Mouse (Mus musculus) erythroblast, embryonic 14.5 days (primary cell): ENCODE results near the gene Stx17. TPM values are rescaled to one million over a fixed set of nuclear protein-coding genes. Genes with fewer than 3 reads are reported as not detected.

Source experiments
- H3K27me3 ChIP-seq: 2 replicates; pipeline ENCODE4 v1.6.1; 2012; ENCODE audit warnings: inconsistent platforms; ENCODE audit not compliant: control insufficient read depth
- H3K36me3 ChIP-seq: 2 replicates; pipeline ENCODE4 v1.6.1; 2012; ENCODE audit warnings: mild to moderate bottlenecking, inconsistent platforms; ENCODE audit not compliant: control insufficient read depth
- H3K4me1 ChIP-seq: 2 replicates; pipeline ENCODE4 v1.6.1; 2012; ENCODE audit warnings: inconsistent platforms; ENCODE audit not compliant: control insufficient read depth
- H3K4me3 ChIP-seq: replicated peaks from 2 replicates; pipeline ENCODE3; 2012; ENCODE audit warnings: moderate library complexity, mild to moderate bottlenecking, inconsistent platforms
- H3K9me3 ChIP-seq: 2 replicates; pipeline ENCODE4 v1.6.1; 2012; ENCODE audit warnings: low read length, inconsistent platforms, mixed read lengths; ENCODE audit not compliant: control insufficient read depth
- GATA1 ChIP-seq: IDR thresholded peaks from 2 replicates; pipeline ENCODE4 v1.6.1; 2012; ENCODE audit warnings: low read length, inconsistent platforms, mixed read lengths
- TAL1 ChIP-seq: IDR thresholded peaks from 3 replicates; pipeline ENCODE4 v1.6.1; 2012; ENCODE audit warnings: low read length, inconsistent platforms, mixed read lengths
- polyA plus RNA-seq: library from polyadenylated mRNA; stranded (reverse); fragments of >175 nt; gene quantifications from 2 replicates; pipeline ENCODE4 v1.2.3, GENCODE M21; 2012

Stx17 gene
- polyA plus RNA-seq, 1 experiment: 0.57 TPM

DNA sequence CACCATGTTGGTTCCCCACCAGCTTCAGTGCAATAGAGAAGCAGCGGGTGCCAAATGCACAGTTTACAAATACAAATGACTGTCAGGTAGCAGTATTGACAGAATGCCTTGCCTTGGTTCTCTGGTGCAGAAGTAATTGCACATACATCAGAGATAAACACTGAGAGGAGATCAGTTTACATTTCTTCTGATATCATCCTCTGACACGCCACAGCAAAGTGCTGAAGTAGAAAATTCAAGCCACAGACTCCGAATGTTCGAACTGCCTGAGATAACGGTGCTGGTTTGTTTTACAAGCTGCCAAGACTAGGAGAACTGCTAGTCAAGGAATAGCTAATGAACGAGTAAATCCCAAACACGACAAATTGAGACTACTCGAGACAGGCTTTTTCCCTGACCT is 73.7 kb downstream of the Stx17 start:
- Histone ChIP-seq H3K4me3 (no peak overlapping the region), H3K27me3 (no peaks in the 10 kb centered on the region), H3K4me1 (no peaks in the 10 kb centered on the region), H3K9me3 (no peaks in the 10 kb centered on the region), H3K36me3 (peaks cover 47% of the 10 kb centered on the region)
- TF ChIP-seq GATA1 (no peak), TAL1 (no peak)

DNA sequence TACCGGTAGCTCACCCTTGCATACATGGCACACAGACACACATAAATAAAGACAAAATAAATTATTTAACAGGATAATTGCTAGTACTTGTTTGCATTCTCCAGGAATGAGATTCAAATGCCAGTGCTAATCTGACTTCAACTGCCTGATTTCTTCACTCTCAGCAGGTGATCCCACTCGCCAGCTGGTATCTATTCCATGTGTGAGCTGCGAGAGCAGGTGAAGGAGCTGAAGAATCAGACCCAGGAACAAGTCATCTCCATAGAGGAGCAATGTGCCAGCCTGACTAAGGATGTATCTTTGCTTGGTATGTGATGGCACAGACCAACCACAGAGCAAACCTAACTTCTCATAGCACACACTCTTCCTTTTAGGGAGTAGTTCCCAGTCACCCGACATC is 78.8 kb downstream of the Stx17 start:
- peaks cover 40% of the 10 kb centered on the region for H3K36me3 ChIP-seq
- no peaks in the 10 kb centered on the region for H3K27me3 ChIP-seq
- TF ChIP-seq GATA1 (no peak), TAL1 (no peak)

DNA sequence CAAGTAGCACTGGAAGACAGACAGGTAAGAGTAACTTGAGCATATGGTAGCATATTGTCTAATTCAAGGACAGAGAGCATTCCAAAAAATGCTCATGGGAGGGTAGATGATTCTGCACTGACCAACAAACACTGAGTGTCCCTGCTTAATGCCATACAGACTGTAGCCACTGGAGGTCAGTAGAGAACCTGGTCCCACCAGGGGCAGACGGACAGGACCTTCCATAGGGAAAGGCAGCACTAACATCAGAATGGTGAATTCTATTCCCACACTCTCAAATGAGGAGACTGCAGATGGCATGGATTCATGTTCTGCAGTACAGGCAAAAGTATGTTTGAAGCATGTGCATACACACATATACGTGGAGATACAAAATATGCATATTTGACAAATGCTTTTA is 100.5 kb downstream of the Stx17 start:
- Histone ChIP-seq H3K27me3 (no peaks in the 10 kb centered on the region), H3K4me1 (no peaks in the 10 kb centered on the region), H3K4me3 (no peak overlapping the region), H3K9me3 (no peaks in the 10 kb centered on the region), H3K36me3 (no peaks in the 10 kb centered on the region; the same call in none of the 2 replicates)
- TF ChIP-seq GATA1 (no peak), TAL1 (no peak)

More for the DNA sequence above, 78.8 kb downstream of the Stx17 start:
- Histone ChIP-seq H3K4me3 (no peak overlapping the region), H3K4me1 (no peaks in the 10 kb centered on the region; the same call in 1 of the 2 replicates), H3K9me3 (no peaks in the 10 kb centered on the region)

DNA sequence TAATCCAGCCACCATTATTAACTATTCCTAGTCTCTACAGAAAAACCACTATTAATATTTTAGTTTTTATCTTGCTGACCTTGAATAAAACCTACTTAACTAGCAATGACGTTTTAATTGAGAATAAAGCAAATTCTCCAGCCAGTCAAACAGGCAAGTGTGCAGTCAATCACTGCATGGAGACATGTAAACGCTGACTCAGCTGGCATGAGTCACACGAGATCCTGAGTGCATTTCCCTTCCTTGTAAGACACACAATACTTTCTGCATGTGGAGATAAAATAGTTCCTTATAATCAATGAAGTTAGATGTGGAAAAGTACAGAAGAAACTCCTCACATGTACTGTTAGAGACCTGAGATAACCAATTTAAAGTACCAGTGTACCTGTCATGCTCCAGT is 100.9 kb downstream of the Stx17 start:
- Histone ChIP-seq H3K9me3 (no peaks in the 10 kb centered on the region), H3K36me3 (no peaks in the 10 kb centered on the region; the same call in none of the 2 replicates), H3K27me3 (no peaks in the 10 kb centered on the region), H3K4me1 (no peaks in the 10 kb centered on the region), H3K4me3 (no peak overlapping the region)
- TF ChIP-seq GATA1 (no peak), TAL1 (no peak)

DNA sequence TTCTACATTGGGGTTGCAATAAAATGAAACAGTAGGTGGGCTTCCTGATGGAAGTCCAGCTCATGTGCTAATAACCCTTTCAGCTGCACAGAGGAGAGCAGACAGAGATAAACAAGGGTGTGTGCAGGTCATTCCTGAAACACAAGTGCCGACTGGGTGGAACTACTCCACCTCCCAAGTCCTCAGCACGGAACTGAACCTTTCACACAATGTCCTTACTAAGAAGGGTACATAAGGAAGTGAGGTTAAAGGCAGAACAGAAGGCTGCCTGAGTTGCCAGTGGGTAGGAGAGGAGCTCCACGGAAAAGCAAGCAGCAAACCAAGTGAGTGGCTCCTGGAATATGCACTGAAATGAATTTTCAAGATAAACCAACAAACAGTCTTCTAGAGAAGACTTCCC is 102.1 kb downstream of the Stx17 start:
- Histone ChIP-seq H3K36me3 (no peaks in the 10 kb centered on the region; the same call in none of the 2 replicates), H3K4me3 (no peak overlapping the region), H3K4me1 (no peaks in the 10 kb centered on the region), H3K9me3 (no peaks in the 10 kb centered on the region), H3K27me3 (no peaks in the 10 kb centered on the region)
- TF ChIP-seq TAL1 (no peak), GATA1 (no peak)

Other genes with a start within 250 kb of the Stx17 start
- not detected in 2 replicates for gene Nr4a3, start 79.8 kb upstream of the Stx17 start, polyA plus RNA-seq
- gene Erp44, start 154.6 kb downstream of the Stx17 start, polyA plus RNA-seq: 0.67 and 0.68 TPM in 2 replicates
- gene Invs, start 154.8 kb downstream of the Stx17 start, polyA plus RNA-seq: 0.09 and 0.34 TPM in 2 replicates